Mouse (Mus musculus) stomach, postnatal 0 days (tissue): ENCODE measurements around the gene Dact1. TPM values are rescaled to one million over a fixed set of nuclear protein-coding genes. Genes with fewer than 3 reads are reported as not detected.

ENCODE experiments used
- ATAC-seq: fragments of 200-750 bp; cut with Nextera tagmentation; 2 replicates; pipeline ENCODE4 v1.8.0; 2017; ENCODE audit not compliant: low FRiP score, low TSS enrichment
- DNase-seq: peaks from one replicate; pipeline ENCODE4 v3.0.0-alpha.2; 2016; ENCODE audit warnings: low spot score
- H3K27ac ChIP-seq: fragments of 300-500 bp; sonication (generic); replicated peaks from 2 replicates; pipeline ENCODE4 v1.5.1; 2014; ENCODE audit warnings: mild to moderate bottlenecking, control low read depth
- H3K27me3 ChIP-seq: fragments of 300-500 bp; sonication (generic); 2 replicates; pipeline ENCODE4 v1.6.1; 2014; ENCODE audit warnings: low read length; ENCODE audit not compliant: control insufficient read depth, insufficient read depth
- H3K36me3 ChIP-seq: fragments of 300-500 bp; sonication (generic); 2 replicates; pipeline ENCODE4 v1.6.1; 2014; ENCODE audit warnings: low read length, mixed read lengths; ENCODE audit not compliant: control insufficient read depth, insufficient read depth
- H3K4me1 ChIP-seq: fragments of 300-500 bp; sonication (generic); replicated peaks from 2 replicates; pipeline ENCODE4 v1.6.1; 2014; ENCODE audit warnings: antibody characterized with exemption; ENCODE audit not compliant: control insufficient read depth, insufficient read depth
- H3K4me2 ChIP-seq: fragments of 300-500 bp; sonication (generic); replicated peaks from 2 replicates; pipeline ENCODE4 v1.6.1; 2014; ENCODE audit warnings: low read depth, mild to moderate bottlenecking, control low read depth, moderate library complexity
- H3K4me3 ChIP-seq: fragments of 300-500 bp; sonication (generic); 2 replicates; pipeline ENCODE4 v1.5.1; 2014; ENCODE audit warnings: low read depth, low read length, control low read depth
- H3K9ac ChIP-seq: fragments of 300-500 bp; sonication (generic); 2 replicates; pipeline ENCODE4 v1.6.1; 2014; ENCODE audit warnings: mild to moderate bottlenecking, low read length, control low read depth, mixed read lengths
- H3K9me3 ChIP-seq: fragments of 300-500 bp; sonication (generic); 2 replicates; pipeline ENCODE4 v1.6.1; 2016; ENCODE audit warnings: low read length; ENCODE audit not compliant: control insufficient read depth
- CTCF ChIP-seq: IDR thresholded peaks from 2 replicates; pipeline ENCODE4 v1.5.1; 2016; ENCODE audit warnings: antibody characterized with exemption, low read depth, mild to moderate bottlenecking, moderate library complexity
- EP300 ChIP-seq: optimal IDR thresholded peaks from 2 replicates; pipeline ENCODE3; 2016; ENCODE audit warnings: antibody characterized with exemption
- WGBS: fragments of 180-500 bp; shearing (Covaris S2); extraction: QIAGEN DNeasy Blood & Tissue Kit; methylation state at CpG from one replicate; pipeline ENCODE4 v1.1.7; 2014; 5-methylcytosine and 5-hydroxymethylcytosine counted together
- polyA plus RNA-seq: library from polyadenylated mRNA; unstranded; fragments of >200 nt; fragmentation: Nextera tagmentation; extraction: Ambion mirVana; gene quantifications from 2 replicates; pipeline ENCODE4 v1.2.1, GENCODE M21; 2015

Dact1 gene
- polyA plus RNA-seq, 1 experiment from 2014 or later: 5.1 TPM

DNA sequence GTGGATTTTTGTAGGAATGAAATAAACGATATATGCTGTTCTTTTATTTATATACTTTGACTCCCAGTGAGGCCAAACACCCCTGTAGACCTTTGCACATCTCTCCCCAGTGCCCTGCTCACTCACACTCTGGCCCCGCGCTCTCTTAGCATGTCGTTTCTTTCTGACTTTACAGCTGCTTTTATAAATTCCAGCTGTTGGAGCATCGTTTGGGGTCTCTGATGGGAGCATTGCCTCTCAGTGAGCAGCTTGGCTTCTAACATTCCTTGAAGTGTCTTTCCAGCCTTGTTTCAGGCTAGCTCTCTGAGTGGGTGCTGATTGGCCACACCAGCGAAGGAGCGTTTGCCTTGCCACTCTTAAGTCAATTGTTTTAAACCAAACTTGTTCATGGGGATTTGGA lies 35.8 kb downstream of the Dact1 start:
- WGBS: 51% methylated on average over 7 of the region's 7 CpGs
- Histone ChIP-seq H3K4me3 (no peak overlapping the region), H3K27me3 (no peaks in the 10 kb centered on the region), H3K36me3 (no peaks in the 10 kb centered on the region), H3K4me2 (peak overlapping the region; percentile 37), H3K4me1 (no peaks in the 10 kb centered on the region), H3K27ac (no peak overlapping the region; the same call in 1 of the 2 replicates), H3K9ac (no peak overlapping the region), H3K9me3 (no peaks in the 10 kb centered on the region)
- TF ChIP-seq CTCF (no peak), EP300 (no peak)
- ATAC-seq (no peak), DNase-seq (no peak)

DNA sequence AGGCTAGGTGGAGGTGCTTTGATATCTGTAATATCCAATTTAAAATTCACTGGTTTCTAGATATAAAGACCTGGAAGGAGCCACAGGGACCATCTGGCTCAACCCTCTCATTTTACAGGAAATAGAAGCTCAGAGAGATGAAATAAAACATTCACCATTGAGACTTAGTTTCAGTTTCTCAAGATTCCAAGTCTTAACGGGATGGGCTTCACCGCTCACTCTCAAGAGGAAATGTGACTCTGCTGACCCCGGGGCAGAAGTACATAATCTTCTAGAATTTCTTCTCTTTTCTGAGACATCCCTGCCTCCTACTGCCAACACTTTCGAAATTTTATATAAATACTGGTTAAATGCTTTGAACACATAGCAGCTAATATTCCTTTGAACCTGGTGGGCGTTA lies 36.4 kb downstream of the Dact1 start:
- Histone ChIP-seq H3K27me3 (no peaks in the 10 kb centered on the region), H3K9me3 (no peaks in the 10 kb centered on the region), H3K4me3 (no peak overlapping the region), H3K27ac (no peak overlapping the region; the same call in 1 of the 2 replicates), H3K36me3 (no peaks in the 10 kb centered on the region), H3K4me1 (no peaks in the 10 kb centered on the region), H3K4me2 (peak overlapping the region; percentile 37), H3K9ac (no peak overlapping the region)
- 26% methylated on average over 5 of the region's 5 CpGs for WGBS
- DNase-seq (no peak), ATAC-seq (no peak)
- TF ChIP-seq CTCF (no peak), EP300 (no peak)

GRCm38 (mm10) chr12:71348401-71348896 lies 38.8 kb downstream of the Dact1 start:
- DNase-seq (no peak), ATAC-seq (no peak)
- no peaks in the 10 kb centered on the region for H3K36me3 ChIP-seq
- H3K9ac ChIP-seq: no peak overlapping the region
- no peak overlapping the region for H3K27ac ChIP-seq
- H3K27me3 ChIP-seq: no peaks in the 10 kb centered on the region
- TF ChIP-seq EP300 (no peak), CTCF (no peak)
- H3K4me2 ChIP-seq: no peak overlapping the region
- 77% methylated on average over 8 of the region's 8 CpGs for WGBS
- H3K9me3 ChIP-seq: no peaks in the 10 kb centered on the region
- H3K4me1 ChIP-seq: no peaks in the 10 kb centered on the region
- no peak overlapping the region for H3K4me3 ChIP-seq

- Histone ChIP-seq H3K4me1 (no peaks in the 10 kb centered on the region), H3K27ac (no peak overlapping the region), H3K9me3 (no peaks in the 10 kb centered on the region), H3K9ac (no peak overlapping the region), H3K4me3 (no peak overlapping the region), H3K36me3 (no peaks in the 10 kb centered on the region), H3K4me2 (no peak overlapping the region), H3K27me3 (no peaks in the 10 kb centered on the region)
- WGBS: 85% methylated on average over 2 of the region's 2 CpGs
- TF ChIP-seq EP300: no peak
- no peak for ATAC-seq
- DNase-seq: no peak
These were observed 40.4 kb downstream of the Dact1 start for GRCm38 (mm10) chr12:71350077-71350476.

GRCm38 (mm10) chr12:71354656-71355055 lies 45.0 kb downstream of the Dact1 start:
- H3K27ac ChIP-seq: no peak overlapping the region
- TF ChIP-seq CTCF (no peak), EP300 (no peak)
- H3K4me2 ChIP-seq: no peak overlapping the region
- no peak for ATAC-seq
- no peak overlapping the region for H3K4me3 ChIP-seq
- H3K36me3 ChIP-seq: no peaks in the 10 kb centered on the region
- H3K9ac ChIP-seq: no peak overlapping the region
- no peaks in the 10 kb centered on the region for H3K9me3 ChIP-seq
- H3K4me1 ChIP-seq: no peaks in the 10 kb centered on the region
- DNase-seq: no peak
- 67% methylated on average over 10 of the region's 10 CpGs for WGBS
- no peaks in the 10 kb centered on the region for H3K27me3 ChIP-seq

GRCm38 (mm10) chr12:71355092-71355491 lies 45.4 kb downstream of the Dact1 start:
- Histone ChIP-seq H3K4me2 (no peak overlapping the region), H3K27ac (no peak overlapping the region), H3K9ac (no peak overlapping the region), H3K9me3 (no peaks in the 10 kb centered on the region), H3K4me1 (no peaks in the 10 kb centered on the region), H3K27me3 (no peaks in the 10 kb centered on the region), H3K4me3 (no peak overlapping the region), H3K36me3 (no peaks in the 10 kb centered on the region)
- no peak for DNase-seq
- no peak for ATAC-seq
- TF ChIP-seq EP300 (no peak), CTCF (no peak)
- 49% methylated on average over 3 of the region's 3 CpGs for WGBS
